Mouse (Mus musculus) neural tube, embryonic 13.5 days (tissue): ENCODE results near the gene Ctnna3. TPM values are rescaled to one million over a fixed set of nuclear protein-coding genes. Genes with fewer than 3 reads are reported as not detected.
A peak's percentile ranks its signal among the peaks of the same experiment; 100 is the strongest.
"Not testable (repeated sequence)": the region's sequence is repeated elsewhere in the genome, so short reads cannot be mapped to it uniquely, and the experiment has no call there.

Experiments
- ATAC-seq: fragments of 200-750 bp; cut with Nextera tagmentation; 2 replicates; pipeline ENCODE4 v1.8.0; 2017; ENCODE audit warnings: low read depth, mild to moderate bottlenecking, moderate TSS enrichment, moderate library complexity
- H3K27ac ChIP-seq: fragments of 300-500 bp; sonication (generic); replicated peaks from 2 replicates; pipeline ENCODE4 v1.5.1; 2015; ENCODE audit warnings: moderate library complexity, mild to moderate bottlenecking, inconsistent platforms
- H3K27me3 ChIP-seq: fragments of 300-500 bp; sonication (generic); 2 replicates; pipeline ENCODE4 v1.6.1; 2015; ENCODE audit warnings: mild to moderate bottlenecking, inconsistent platforms
- H3K36me3 ChIP-seq: fragments of 300-500 bp; sonication (generic); 2 replicates; pipeline ENCODE4 v1.6.1; 2015; ENCODE audit warnings: mild to moderate bottlenecking, inconsistent platforms
- H3K4me1 ChIP-seq: fragments of 300-500 bp; sonication (generic); replicated peaks from 2 replicates; pipeline ENCODE4 v1.6.1; 2015; ENCODE audit warnings: inconsistent platforms
- H3K4me2 ChIP-seq: fragments of 300-500 bp; sonication (generic); 2 replicates; pipeline ENCODE4 v1.6.1; 2015; ENCODE audit warnings: inconsistent platforms, mild to moderate bottlenecking, moderate library complexity
- H3K4me3 ChIP-seq: fragments of 300-500 bp; sonication (generic); 2 replicates; pipeline ENCODE4 v1.5.1; 2015; ENCODE audit warnings: mild to moderate bottlenecking, inconsistent platforms
- H3K9ac ChIP-seq: fragments of 300-500 bp; sonication (generic); 2 replicates; pipeline ENCODE4 v1.6.1; 2015; ENCODE audit warnings: moderate library complexity, mild to moderate bottlenecking, inconsistent platforms
- H3K9me3 ChIP-seq: fragments of 300-500 bp; sonication (generic); 2 replicates; pipeline ENCODE4 v1.6.1; 2016; ENCODE audit warnings: inconsistent platforms
- WGBS: fragments of 180-500 bp; shearing (Covaris S2); methylation state at CpG from one replicate; pipeline ENCODE4 v1.1.7; 2015; 5-methylcytosine and 5-hydroxymethylcytosine counted together
- polyA plus RNA-seq: library from polyadenylated mRNA; unstranded; fragments of >200 nt; fragmentation: Nextera tagmentation; extraction: Ambion mirVana; gene quantifications from 2 replicates; pipeline ENCODE4 v1.2.1, GENCODE M21; 2015

Gene Ctnna3
- 3.7 and 4.1 TPM in 2 replicates for polyA plus RNA-seq

DNA sequence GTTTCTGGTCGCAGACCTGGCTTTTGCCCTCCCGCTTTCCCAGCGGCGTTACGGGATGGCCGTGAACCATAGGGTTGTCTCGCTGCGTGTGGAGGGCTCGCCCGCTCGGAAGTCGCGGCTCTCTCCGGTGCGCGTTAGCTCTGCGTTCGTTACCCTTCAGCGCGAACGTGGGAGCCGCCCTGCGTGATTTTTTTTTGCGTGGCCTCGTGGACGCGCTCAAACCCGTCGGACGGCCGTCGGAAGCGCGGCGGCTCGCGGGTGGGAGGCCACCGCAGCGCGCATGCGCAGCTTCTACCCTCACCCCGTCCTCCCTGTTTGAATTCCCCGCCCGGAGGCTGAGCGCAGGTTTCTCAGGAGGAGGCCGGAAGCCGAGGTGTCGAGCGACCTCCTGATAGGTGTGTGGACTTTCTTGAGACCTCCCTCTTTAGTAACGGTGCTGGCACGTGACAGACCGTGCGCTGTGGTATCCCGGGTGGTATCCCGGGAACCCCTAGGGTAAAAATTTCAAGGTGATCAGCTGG, at the start of gene Ctnna3:
TSS of gene Ctnna3 (plus strand) at position 314 of the 521 bp plus-strand sequence.
- Histone ChIP-seq H3K4me1 (peaks cover 7% of the 10 kb centered on the region), H3K27me3 (no peaks in the 10 kb centered on the region), H3K9me3 (no peaks in the 10 kb centered on the region), H3K36me3 (no peaks in the 10 kb centered on the region), H3K4me3 (peak within 1 kb of the TSS; percentile 66), H3K9ac (peak within 1 kb of the TSS; percentile 73), H3K4me2 (peak within 1 kb of the TSS; percentile 66), H3K27ac (peak within 1 kb of the TSS; percentile 81)
- under 1% methylated on average over 55 of the region's 55 CpGs for WGBS
- peak; percentile 98 for ATAC-seq

DNA sequence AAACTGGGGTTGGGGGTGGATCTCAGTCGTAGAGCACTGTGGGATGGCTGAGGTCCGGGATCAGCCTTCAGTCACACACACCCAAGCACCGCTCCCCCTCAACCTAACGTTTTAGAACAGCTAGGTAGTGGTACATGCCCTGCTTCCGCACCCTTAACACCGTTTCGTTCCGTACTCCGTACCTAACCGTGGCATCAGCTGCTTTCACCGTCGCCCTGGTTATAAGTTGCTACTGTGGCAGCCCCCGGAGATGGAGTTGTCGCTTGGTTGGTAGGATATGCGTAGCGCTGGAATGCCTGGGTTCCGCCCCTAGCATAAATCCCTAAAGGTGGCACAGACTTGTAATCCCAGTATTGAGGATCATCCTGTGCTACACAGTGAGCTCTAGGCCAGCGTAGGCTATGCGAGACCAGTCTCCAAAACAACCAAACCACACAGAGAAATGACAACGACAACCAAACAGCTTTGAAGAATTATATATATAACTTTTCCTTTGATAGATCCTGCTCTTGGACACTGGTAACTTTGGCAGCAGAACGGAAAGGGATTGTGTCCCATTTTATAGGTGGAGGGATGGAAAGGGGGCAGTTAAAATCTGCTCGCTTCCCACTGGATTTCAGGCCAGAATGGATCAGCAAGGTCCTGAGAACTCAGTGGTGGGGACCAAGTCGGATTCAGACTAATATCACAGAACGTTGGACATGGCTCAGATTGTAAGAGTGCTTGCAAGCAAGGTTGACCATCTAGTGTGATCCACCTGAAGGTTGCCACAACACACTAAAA, 48.2 kb upstream of the Ctnna3 start, which contains the start of gene Sirt1:
TSS of gene Sirt1 (minus strand) at position 207 of the 783 bp plus-strand sequence.
- H3K27ac ChIP-seq, result peak within 1 kb of the TSS; percentile 29; the same call in 1 of the 2 replicates
- H3K27me3 ChIP-seq, result peaks cover 11% of the 10 kb centered on the region
- H3K4me2 ChIP-seq, result peak within 1 kb of the TSS; percentile 87
- peak within 1 kb of the TSS; percentile 55 for H3K4me3 ChIP-seq
- H3K36me3 ChIP-seq, result no peaks in the 10 kb centered on the region
- ATAC-seq, result no peak
- H3K9ac ChIP-seq, result peak within 1 kb of the TSS; percentile 82
- H3K4me1 ChIP-seq, result peaks cover 10% of the 10 kb centered on the region
- 4% methylated on average over 24 of the region's 24 CpGs for whole genome bisulfite sequencing
- no peaks in the 10 kb centered on the region for H3K9me3 ChIP-seq

DNA sequence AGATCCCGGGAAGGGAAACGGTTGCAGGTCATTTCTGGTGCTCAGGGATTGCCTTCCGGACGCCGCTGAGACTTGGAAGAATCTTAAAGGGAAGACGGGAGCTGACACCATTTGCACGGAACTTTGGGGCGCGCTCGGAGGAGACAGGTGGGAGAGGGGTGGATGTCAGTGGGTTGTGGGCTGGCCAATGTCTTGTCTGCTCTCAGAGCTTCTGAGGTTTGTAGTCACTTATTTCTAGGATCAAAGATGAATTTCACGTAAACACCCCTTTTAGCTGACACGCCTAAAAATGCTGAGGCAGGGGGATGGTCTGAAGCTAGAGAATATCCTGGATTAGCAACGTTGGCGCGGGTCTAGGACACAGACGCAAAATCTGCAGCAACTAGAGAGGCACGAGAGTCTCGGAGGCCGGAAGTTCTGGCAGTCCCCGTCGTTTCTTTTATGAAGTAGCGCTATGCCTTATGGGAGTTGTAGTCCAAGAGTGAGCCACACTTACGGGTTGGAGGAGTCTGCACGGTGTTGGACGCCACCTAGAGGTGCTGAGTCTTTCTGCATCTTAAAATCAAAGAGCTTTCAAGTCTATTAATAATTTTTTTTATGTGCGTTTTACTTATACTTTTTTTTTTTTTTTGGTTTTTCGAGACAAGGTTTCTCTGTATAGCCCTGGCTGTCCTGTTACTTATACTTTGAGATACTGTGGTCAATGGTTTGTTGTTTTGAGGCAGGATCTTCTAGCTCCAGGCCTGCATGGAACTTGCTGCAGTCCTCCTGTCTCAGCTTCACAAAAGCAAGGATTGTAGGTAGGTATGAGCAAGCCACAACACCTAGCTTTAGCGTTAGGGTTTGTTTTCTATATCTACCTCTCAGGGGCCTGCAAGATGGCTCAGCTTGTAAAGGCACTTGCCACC, 47.3 kb upstream of the Ctnna3 start, which contains the start of gene Dnajc12:
TSS of gene Dnajc12 (plus strand) at position 72 of the 908 bp plus-strand sequence.
- peak; percentile 93 for ATAC-seq
- Histone ChIP-seq H3K9me3 (no peaks in the 10 kb centered on the region), H3K27ac (peak within 1 kb of the TSS; percentile 29; the same call in 1 of the 2 replicates), H3K4me3 (peak within 1 kb of the TSS; percentile 55), H3K9ac (peak within 1 kb of the TSS; percentile 82), H3K36me3 (no peaks in the 10 kb centered on the region), H3K4me1 (peaks cover 10% of the 10 kb centered on the region), H3K4me2 (peak within 1 kb of the TSS; percentile 87), H3K27me3 (peaks cover 11% of the 10 kb centered on the region)
- WGBS, result under 1% methylated on average over 28 of the region's 28 CpGs

DNA sequence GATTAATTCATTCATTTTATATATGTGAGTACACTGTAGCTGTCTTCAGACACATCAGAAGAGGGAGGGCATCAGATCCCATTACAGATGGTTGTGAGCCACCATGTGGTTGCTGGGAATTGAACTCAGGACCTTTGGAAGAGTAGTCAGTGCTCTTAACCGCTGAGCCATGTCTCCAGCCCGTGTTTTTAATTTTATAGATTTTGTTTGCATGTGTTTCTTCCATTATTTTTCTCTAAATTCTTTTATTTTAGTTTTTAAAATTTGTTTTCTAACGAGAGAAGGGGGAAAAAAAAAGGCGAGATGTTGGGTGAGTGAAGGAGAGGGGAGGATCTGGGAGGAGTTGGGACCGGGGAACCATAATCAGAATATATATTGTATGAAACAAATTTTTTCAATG, 44.0 kb upstream of the Ctnna3 start:
- Histone ChIP-seq H3K9ac (peak overlapping the region; percentile 64; the same call in 1 of the 2 replicates), H3K4me3 (peak overlapping the region; percentile 47), H3K4me2 (peak overlapping the region; percentile 67)
- not testable (repeated sequence) for H3K36me3 ChIP-seq, H3K27me3 ChIP-seq, H3K4me1 ChIP-seq, ATAC-seq, H3K9me3 ChIP-seq, H3K27ac ChIP-seq
- WGBS, result 32% methylated on average over 5 of the region's 5 CpGs

DNA sequence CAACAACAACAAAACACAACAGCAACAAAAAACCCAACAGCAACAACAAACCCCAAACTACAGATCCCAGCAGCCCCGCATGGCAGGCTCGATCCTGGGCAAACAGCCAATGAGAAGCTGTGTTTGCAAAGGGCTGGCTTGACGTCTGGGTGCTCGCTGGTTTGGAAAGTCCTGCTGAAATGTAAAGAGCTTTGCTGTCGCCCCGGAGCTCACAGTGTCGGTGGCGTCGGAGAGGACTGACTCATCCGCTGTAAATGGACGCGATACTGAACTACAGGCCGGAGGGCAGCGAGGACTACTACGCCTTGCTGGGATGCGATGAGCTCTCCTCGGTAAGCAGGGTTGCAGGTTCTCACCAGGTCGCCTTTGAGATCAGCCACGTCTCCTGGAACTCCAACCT, 43.5 kb upstream of the Ctnna3 start:
- under 1% methylated on average over 19 of the region's 19 CpGs for WGBS
- H3K4me2 ChIP-seq, result peak overlapping the region; percentile 67
- H3K4me3 ChIP-seq, result peak overlapping the region; percentile 47
- H3K27ac ChIP-seq, result peak overlapping the region; percentile 54
- peaks cover 6% of the 10 kb centered on the region for H3K4me1 ChIP-seq
- no peaks in the 10 kb centered on the region for H3K36me3 ChIP-seq
- peak; percentile 76 for ATAC-seq
- H3K27me3 ChIP-seq, result peaks cover 2% of the 10 kb centered on the region
- no peaks in the 10 kb centered on the region for H3K9me3 ChIP-seq
- peak overlapping the region; percentile 64 for H3K9ac ChIP-seq

DNA sequence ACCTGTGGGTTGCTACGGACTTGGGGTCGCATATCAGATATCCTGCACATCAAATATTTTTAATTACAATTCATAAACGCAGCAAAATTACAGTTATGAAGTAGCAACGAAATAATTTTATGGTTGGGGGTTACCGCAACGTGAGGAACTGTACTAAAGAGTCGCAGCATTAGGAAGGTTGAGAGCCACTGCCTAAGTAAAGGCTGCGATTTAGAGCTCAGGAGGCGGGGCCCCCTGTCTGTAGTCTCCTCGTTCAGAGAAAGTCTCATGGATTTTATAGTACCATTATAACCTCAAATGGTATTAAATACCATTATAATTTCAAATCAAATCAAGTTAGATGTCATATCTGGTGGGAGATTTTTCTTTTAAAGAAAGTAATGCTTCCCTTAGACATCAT, 42.9 kb upstream of the Ctnna3 start:
- H3K4me2 ChIP-seq, result peak overlapping the region; percentile 67
- H3K4me1 ChIP-seq, result peaks cover under 1% of the 10 kb centered on the region
- 2% methylated on average over 10 of the region's 10 CpGs for WGBS
- H3K4me3 ChIP-seq, result peak overlapping the region; percentile 47
- H3K27me3 ChIP-seq, result no peaks in the 10 kb centered on the region
- peak overlapping the region; percentile 64 for H3K9ac ChIP-seq
- ATAC-seq, result no peak
- peak overlapping the region; percentile 54; the same call in 1 of the 2 replicates for H3K27ac ChIP-seq
- H3K9me3 ChIP-seq, result no peaks in the 10 kb centered on the region
- H3K36me3 ChIP-seq, result no peaks in the 10 kb centered on the region

DNA sequence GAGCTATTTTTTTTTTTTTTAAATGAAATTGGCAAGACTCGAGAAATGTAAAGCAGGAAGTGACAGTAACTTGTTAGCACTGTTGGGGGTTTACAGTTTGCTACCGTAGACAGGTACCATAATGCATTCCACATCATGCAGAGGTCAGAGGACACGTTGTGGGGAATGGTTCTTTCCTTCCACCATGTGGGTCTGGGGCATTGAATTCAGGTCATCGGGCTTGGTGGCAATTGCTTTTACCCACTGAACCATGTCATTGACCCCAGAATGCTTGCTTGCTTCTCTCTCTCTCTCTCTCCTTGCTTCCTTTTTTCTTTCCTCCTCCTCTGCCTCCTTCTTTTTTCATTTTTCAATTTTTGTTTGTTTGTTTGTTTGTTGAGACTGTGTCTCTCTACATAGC, 41.0 kb upstream of the Ctnna3 start:
- no peak for ATAC-seq

DNA sequence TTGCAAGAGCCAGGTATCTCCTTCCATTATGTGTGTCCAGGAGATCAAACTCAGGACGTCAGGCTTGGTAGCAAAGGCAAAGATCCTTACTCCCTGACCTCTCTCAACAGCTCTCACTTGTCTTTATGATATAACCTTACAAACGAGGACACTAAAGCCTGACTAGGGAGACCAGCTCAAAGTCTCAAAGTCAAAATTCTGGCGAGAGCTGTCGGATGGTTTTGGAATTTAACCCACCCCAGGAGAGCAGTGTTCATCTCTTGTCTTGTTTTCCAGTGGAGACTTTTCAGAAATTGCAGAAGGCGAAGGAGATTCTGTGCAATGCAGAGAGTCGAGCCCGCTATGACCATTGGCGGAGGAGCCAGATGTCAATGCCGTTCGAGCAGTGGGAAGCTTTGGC, 32.9 kb upstream of the Ctnna3 start:
- H3K9me3 ChIP-seq, result no peaks in the 10 kb centered on the region
- no peak for ATAC-seq
- no peaks in the 10 kb centered on the region for H3K4me1 ChIP-seq
- H3K9ac ChIP-seq, result no peak overlapping the region
- H3K4me3 ChIP-seq, result no peak overlapping the region
- peaks cover 13% of the 10 kb centered on the region; the same call in 1 of the 2 replicates for H3K36me3 ChIP-seq
- no peak overlapping the region for H3K27ac ChIP-seq
- H3K27me3 ChIP-seq, result no peaks in the 10 kb centered on the region
- 88% methylated on average over 10 of the region's 10 CpGs for WGBS
- no peak overlapping the region for H3K4me2 ChIP-seq

More for the DNA sequence above, 41.0 kb upstream of the Ctnna3 start:
- no peak overlapping the region for H3K4me2 ChIP-seq
- no peaks in the 10 kb centered on the region for H3K4me1 ChIP-seq
- no peak overlapping the region for H3K9ac ChIP-seq
- no peak overlapping the region for H3K27ac ChIP-seq
- H3K27me3 ChIP-seq, result no peaks in the 10 kb centered on the region
- no peaks in the 10 kb centered on the region for H3K9me3 ChIP-seq
- H3K4me3 ChIP-seq, result no peak overlapping the region
- no peaks in the 10 kb centered on the region for H3K36me3 ChIP-seq
- WGBS, result 48% methylated on average over 4 of the region's 4 CpGs

DNA sequence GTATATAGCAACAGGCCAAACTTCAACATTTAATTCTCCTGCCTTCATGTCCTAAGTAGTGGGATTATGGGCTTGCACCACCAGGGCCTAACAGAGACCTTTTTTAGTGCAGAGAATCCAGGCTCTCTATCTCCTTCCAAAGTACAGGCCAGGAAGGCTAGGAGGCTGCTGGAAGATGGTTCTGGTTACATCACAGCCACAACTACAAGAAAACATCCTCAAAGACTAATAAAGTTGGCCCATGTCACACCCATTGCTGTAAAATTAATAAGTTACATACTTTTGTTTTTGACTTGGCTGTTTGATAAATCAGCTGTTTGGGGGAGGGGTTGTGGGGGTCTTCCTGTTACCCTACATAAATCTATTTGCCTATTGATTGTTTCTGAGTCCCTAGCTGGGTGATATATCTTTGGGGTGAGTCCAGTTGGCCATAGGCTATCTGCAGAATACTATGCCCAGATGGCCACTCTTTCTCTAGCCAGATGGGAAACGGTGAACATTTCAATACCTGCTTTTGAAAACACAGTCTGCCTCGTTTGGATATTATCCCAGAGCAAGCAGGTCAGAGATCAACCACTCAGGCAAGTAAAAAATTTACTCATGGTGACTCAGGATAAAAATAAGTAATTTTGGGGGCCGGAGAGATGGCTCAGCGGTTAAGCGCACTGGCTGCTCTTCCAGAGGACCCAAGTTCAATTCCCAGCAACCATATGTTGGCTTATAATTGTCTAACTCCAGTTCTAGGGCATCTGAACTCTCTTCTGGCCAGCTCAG, 27.0 kb upstream of the Ctnna3 start:
- H3K9ac ChIP-seq, result no peak overlapping the region
- no peak for ATAC-seq
- 79% methylated on average over 5 of the region's 5 CpGs for WGBS

DNA sequence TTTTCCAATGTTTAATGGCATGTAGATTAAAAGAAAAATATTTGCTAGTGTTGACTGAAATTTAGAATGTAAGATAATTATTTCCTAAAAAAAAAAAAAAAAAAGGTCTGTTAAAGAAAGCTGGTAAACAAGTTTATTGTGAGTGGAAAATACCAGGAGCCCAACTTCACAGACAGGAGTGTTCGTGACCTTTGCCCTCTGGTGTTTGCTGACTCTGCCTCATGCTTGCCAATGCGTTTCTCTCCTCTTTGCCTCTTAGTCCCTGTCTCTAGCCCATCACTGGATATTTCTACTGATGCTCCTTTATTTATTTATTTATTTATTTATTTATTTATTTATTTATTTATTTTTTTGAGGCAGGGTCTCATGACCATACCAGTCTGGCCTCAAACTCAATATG, 26.3 kb upstream of the Ctnna3 start:
- Histone ChIP-seq H3K27me3 (no peaks in the 10 kb centered on the region), H3K4me1 (no peaks in the 10 kb centered on the region), H3K9me3 (no peaks in the 10 kb centered on the region), H3K9ac (no peak overlapping the region), H3K4me3 (no peak overlapping the region), H3K4me2 (no peak overlapping the region), H3K27ac (no peak overlapping the region), H3K36me3 (peaks cover 7% of the 10 kb centered on the region; the same call in 1 of the 2 replicates)
- WGBS, result 85% methylated on average over 2 of the region's 2 CpGs
- no peak for ATAC-seq

More for the DNA sequence above, 27.0 kb upstream of the Ctnna3 start:
- no peaks in the 10 kb centered on the region for H3K4me1 ChIP-seq
- no peak overlapping the region for H3K27ac ChIP-seq
- H3K4me2 ChIP-seq, result no peak overlapping the region
- peaks cover 8% of the 10 kb centered on the region for H3K36me3 ChIP-seq
- H3K9me3 ChIP-seq, result no peaks in the 10 kb centered on the region
- H3K27me3 ChIP-seq, result no peaks in the 10 kb centered on the region
- no peak overlapping the region for H3K4me3 ChIP-seq
